Mouse (Mus musculus) liver, postnatal 0 days (tissue): ENCODE data around the gene Ube4b.

Experiments
- CTCF ChIP-seq: sonication (generic); IDR thresholded peaks from 2 replicates; pipeline ENCODE4 v1.5.1; 2016; ENCODE audit warnings: antibody characterized with exemption, low read depth
- EP300 ChIP-seq: IDR thresholded peaks from 2 replicates; pipeline ENCODE4 v1.6.1; 2016; ENCODE audit warnings: antibody characterized with exemption, low read depth, mild to moderate bottlenecking

DNA sequence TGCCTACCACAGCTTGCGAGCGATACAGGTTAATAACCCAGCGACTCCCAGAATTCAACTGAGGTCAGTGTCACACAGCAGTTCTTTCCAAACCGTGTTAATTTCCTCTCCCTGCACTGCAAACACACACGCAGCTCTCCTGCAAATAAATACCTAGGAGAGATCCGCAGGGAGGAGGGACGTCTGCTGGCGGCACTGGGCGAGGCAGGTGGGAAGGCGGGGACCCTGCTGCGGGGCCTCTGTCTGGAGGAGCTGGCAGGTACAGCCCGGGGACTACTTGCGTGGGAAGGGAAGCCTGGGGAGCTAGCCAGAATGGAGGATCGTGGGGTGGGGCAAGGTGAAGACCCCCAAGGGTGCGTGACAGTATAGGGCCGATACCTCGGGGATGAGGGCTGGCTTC, 46.7 kb downstream of the Ube4b start:
- TF ChIP-seq CTCF (no peak), EP300 (no peak)
